Mouse (Mus musculus): Measurements from ENCODE around the gene Hist1h3i.
"Not testable (repeated sequence)": the region's sequence is repeated elsewhere in the genome, so short reads cannot be mapped to it uniquely, and the experiment has no call there.

Hist1h3i gene

GRCm38 (mm10) chr13:21782361-21783254 lies 562 bp downstream of the Hist1h3i start:
- DNase-seq (ENCODE audit: low spot score in 2 of 2), result not testable (repeated sequence)

- DNase-seq (ENCODE audit: low spot score in 2 of 2), result no peak
These were observed 1.5 kb downstream of the Hist1h3i start for GRCm38 (mm10) chr13:21781639-21782038.

- no peak for DNase-seq (ENCODE audit: low spot score in 2 of 2)
These were observed 2.1 kb downstream of the Hist1h3i start for GRCm38 (mm10) chr13:21781021-21781555.

- peak; percentile 36 to 40 for DNase-seq (ENCODE audit: low spot score in 2 of 2)
These were observed 3.1 kb downstream of the Hist1h3i start, which contains the start of gene Hist1h1b for GRCm38 (mm10) chr13:21779767-21780731. TSS of gene Hist1h1b (minus strand) at chr13:21780625.

GRCm38 (mm10) chr13:21778814-21779766 lies 4.1 kb downstream of the Hist1h3i start:
- DNase-seq (ENCODE audit: low spot score in 2 of 2), result peak; percentile 39 to 47

GRCm38 (mm10) chr13:21755707-21756106 lies 27.5 kb downstream of the Hist1h3i start:
- DNase-seq (ENCODE audit: low spot score in 2 of 2), result no peak

- DNase-seq (ENCODE audit: low spot score in 2 of 2), result not testable (repeated sequence)
These were observed 28.7 kb downstream of the Hist1h3i start for GRCm38 (mm10) chr13:21754294-21755001.

GRCm38 (mm10) chr13:21753524-21754285 lies 29.5 kb downstream of the Hist1h3i start, which contains the start of the genes Hist1h2ak and Hist1h2bn:
TSS of gene Hist1h2ak (minus strand) at chr13:21753827.
TSS of gene Hist1h2bn (plus strand) at chr13:21754123.
- peak; percentile 40 to 56 for DNase-seq (ENCODE audit: low spot score in 2 of 2)

GRCm38 (mm10) chr13:21753051-21753523 lies 30.1 kb downstream of the Hist1h3i start:
- DNase-seq (ENCODE audit: low spot score in 2 of 2), result no peak

- DNase-seq (ENCODE audit: low spot score in 2 of 2), result no peak
These were observed 30.8 kb downstream of the Hist1h3i start for GRCm38 (mm10) chr13:21752356-21752755.

- DNase-seq (ENCODE audit: low spot score in 2 of 2), result no peak
These were observed 31.3 kb downstream of the Hist1h3i start for GRCm38 (mm10) chr13:21751827-21752226.

- DNase-seq (ENCODE audit: low spot score in 2 of 2), result no peak
These were observed 31.8 kb downstream of the Hist1h3i start for GRCm38 (mm10) chr13:21751417-21751816.

GRCm38 (mm10) chr13:21750159-21751017 lies 32.8 kb downstream of the Hist1h3i start, which contains the start of gene Hist1h4k:
TSS of gene Hist1h4k (minus strand) at chr13:21750505.
- DNase-seq (ENCODE audit: low spot score in 2 of 2), result peak; percentile 90

- DNase-seq (ENCODE audit: low spot score in 2 of 2), result no peak
These were observed 33.6 kb downstream of the Hist1h3i start for GRCm38 (mm10) chr13:21749387-21750158.

- DNase-seq (ENCODE audit: low spot score in 2 of 2), result no peak
These were observed 38.2 kb downstream of the Hist1h3i start for GRCm38 (mm10) chr13:21745006-21745405.

- DNase-seq (ENCODE audit: low spot score in 2 of 2), result peak; percentile 58 to 69
These were observed 48.0 kb downstream of the Hist1h3i start, which contains the start of gene Hist1h4j for GRCm38 (mm10) chr13:21734906-21735767. TSS of gene Hist1h4j (plus strand) at chr13:21735064.
